Mouse (Mus musculus): ENCODE results near the gene Stk24. TPM values are rescaled to one million over a fixed set of nuclear protein-coding genes. Genes with fewer than 3 reads are reported as not detected.

Stk24 gene
- polyA plus RNA-seq (2015; fragmentation: Nextera tagmentation; extraction: Ambion mirVana), result 27.3 and 39.7 TPM in 2 replicates

- no peak; the same call in 1 of the 2 replicates for ATAC-seq
- Histone ChIP-seq H3K4me1 (ENCODE audit: control insufficient read depth, insufficient read depth, low read length) (peaks cover 19% of the 10 kb centered on the region), H3K4me2 (ENCODE audit: low read depth, low read length) (peak within 1 kb of the TSS; percentile 76), H3K4me3 (ENCODE audit: low read length) (peak within 1 kb of the TSS; percentile 96), H3K27me3 (replicated peaks; ENCODE audit: control insufficient read depth, insufficient read depth, low read length) (no peaks in the 10 kb centered on the region), H3K9me3 (ENCODE audit: control insufficient read depth, low read length) (no peaks in the 10 kb centered on the region), H3K9ac (ENCODE audit: low read depth, low read length) (peak within 1 kb of the TSS; percentile 98), H3K27ac (ENCODE audit: low read length) (peak within 1 kb of the TSS; percentile 96), H3K36me3 (ENCODE audit: control insufficient read depth, insufficient read depth, low read length) (no peaks in the 10 kb centered on the region)
- 7% methylated on average over 11 of the region's 11 CpGs for WGBS
Measured at GRCm38 (mm10) chr14:121379827-121380145, at the start of gene Stk24. Stk24 (minus strand) TSS chr14:121380011.

GRCm38 (mm10) chr14:121428148-121428547 is 48.3 kb upstream of the Stk24 start:
- Histone ChIP-seq H3K4me1 (ENCODE audit: control insufficient read depth, insufficient read depth, low read length) (peaks cover 6% of the 10 kb centered on the region; the same call in 1 of the 2 replicates), H3K27ac (ENCODE audit: low read length) (no peak overlapping the region), H3K4me2 (ENCODE audit: low read depth, low read length) (no peak overlapping the region), H3K36me3 (ENCODE audit: control insufficient read depth, insufficient read depth, low read length) (no peaks in the 10 kb centered on the region), H3K4me3 (ENCODE audit: low read length) (no peak overlapping the region), H3K9me3 (ENCODE audit: control insufficient read depth, low read length) (no peaks in the 10 kb centered on the region), H3K27me3 (replicated peaks; ENCODE audit: control insufficient read depth, insufficient read depth, low read length) (no peaks in the 10 kb centered on the region), H3K9ac (ENCODE audit: low read depth, low read length) (no peak overlapping the region)
- ATAC-seq, result no peak
- 92% methylated on average over 4 of the region's 4 CpGs for WGBS

- H3K36me3 ChIP-seq (ENCODE audit: control insufficient read depth, insufficient read depth, low read length), result no peaks in the 10 kb centered on the region
- H3K4me1 ChIP-seq (ENCODE audit: control insufficient read depth, insufficient read depth, low read length), result peaks cover 14% of the 10 kb centered on the region
- ATAC-seq, result no peak
- no peaks in the 10 kb centered on the region for H3K27me3 ChIP-seq (replicated peaks; ENCODE audit: control insufficient read depth, insufficient read depth, low read length)
- H3K4me2 ChIP-seq (ENCODE audit: low read depth, low read length), result no peak overlapping the region
- no peak overlapping the region for H3K4me3 ChIP-seq (ENCODE audit: low read length)
- H3K9ac ChIP-seq (ENCODE audit: low read depth, low read length), result no peak overlapping the region
- H3K27ac ChIP-seq (ENCODE audit: low read length), result no peak overlapping the region
- H3K9me3 ChIP-seq (ENCODE audit: control insufficient read depth, low read length), result no peaks in the 10 kb centered on the region
Measured at GRCm38 (mm10) chr14:121426743-121427142, 46.9 kb upstream of the Stk24 start.

GRCm38 (mm10) chr14:121425004-121425793 is 45.4 kb upstream of the Stk24 start:
- WGBS, result 69% methylated on average over 7 of the region's 7 CpGs
- no peak overlapping the region for H3K4me3 ChIP-seq (ENCODE audit: low read length)
- H3K4me2 ChIP-seq (ENCODE audit: low read depth, low read length), result no peak overlapping the region
- no peaks in the 10 kb centered on the region for H3K9me3 ChIP-seq (ENCODE audit: control insufficient read depth, low read length)
- no peaks in the 10 kb centered on the region for H3K27me3 ChIP-seq (replicated peaks; ENCODE audit: control insufficient read depth, insufficient read depth, low read length)
- H3K27ac ChIP-seq (ENCODE audit: low read length), result 0 out of 2 replicates have a peak overlapping the region, but pooled peaks have one; percentile 6
- H3K4me1 ChIP-seq (ENCODE audit: control insufficient read depth, insufficient read depth, low read length), result peaks cover 14% of the 10 kb centered on the region
- H3K36me3 ChIP-seq (ENCODE audit: control insufficient read depth, insufficient read depth, low read length), result no peaks in the 10 kb centered on the region
- no peak overlapping the region for H3K9ac ChIP-seq (ENCODE audit: low read depth, low read length)
- ATAC-seq, result peak; percentile 80

GRCm38 (mm10) chr14:121423341-121423751 is 43.5 kb upstream of the Stk24 start:
- H3K4me1 ChIP-seq (ENCODE audit: control insufficient read depth, insufficient read depth, low read length), result peaks cover 14% of the 10 kb centered on the region
- peak; percentile 75 for ATAC-seq
- H3K27ac ChIP-seq (ENCODE audit: low read length), result peak overlapping the region; percentile 60

GRCm38 (mm10) chr14:121422664-121423340 is 43.0 kb upstream of the Stk24 start:
- Histone ChIP-seq H3K9me3 (ENCODE audit: control insufficient read depth, low read length) (no peaks in the 10 kb centered on the region), H3K9ac (ENCODE audit: low read depth, low read length) (no peak overlapping the region; the same call in 1 of the 2 replicates), H3K4me2 (ENCODE audit: low read depth, low read length) (peak overlapping the region; percentile 34; the same call in 1 of the 2 replicates), H3K36me3 (ENCODE audit: control insufficient read depth, insufficient read depth, low read length) (no peaks in the 10 kb centered on the region), H3K4me1 (ENCODE audit: control insufficient read depth, insufficient read depth, low read length) (peaks cover 14% of the 10 kb centered on the region), H3K27me3 (replicated peaks; ENCODE audit: control insufficient read depth, insufficient read depth, low read length) (no peaks in the 10 kb centered on the region), H3K27ac (ENCODE audit: low read length) (peak overlapping the region; percentile 60), H3K4me3 (ENCODE audit: low read length) (no peak overlapping the region)
- WGBS, result 32% methylated on average over 4 of the region's 4 CpGs
- ATAC-seq, result peak; percentile 83

More at GRCm38 (mm10) chr14:121423341-121423751, 43.5 kb upstream of the Stk24 start:
- H3K4me2 ChIP-seq (ENCODE audit: low read depth, low read length), result no peak overlapping the region; the same call in 1 of the 2 replicates
- no peaks in the 10 kb centered on the region for H3K36me3 ChIP-seq (ENCODE audit: control insufficient read depth, insufficient read depth, low read length)
- H3K27me3 ChIP-seq (replicated peaks; ENCODE audit: control insufficient read depth, insufficient read depth, low read length), result no peaks in the 10 kb centered on the region
- H3K9ac ChIP-seq (ENCODE audit: low read depth, low read length), result no peak overlapping the region
- H3K4me3 ChIP-seq (ENCODE audit: low read length), result no peak overlapping the region
- H3K9me3 ChIP-seq (ENCODE audit: control insufficient read depth, low read length), result no peaks in the 10 kb centered on the region
- WGBS, result 38% methylated on average over 7 of the region's 7 CpGs

GRCm38 (mm10) chr14:121422000-121422399 is 42.2 kb upstream of the Stk24 start:
- H3K9ac ChIP-seq (ENCODE audit: low read depth, low read length), result no peak overlapping the region
- no peak overlapping the region for H3K4me2 ChIP-seq (ENCODE audit: low read depth, low read length)
- no peak overlapping the region for H3K27ac ChIP-seq (ENCODE audit: low read length)
- WGBS, result 95% methylated on average over 4 of the region's 4 CpGs
- no peak overlapping the region for H3K4me3 ChIP-seq (ENCODE audit: low read length)
- H3K9me3 ChIP-seq (ENCODE audit: control insufficient read depth, low read length), result no peaks in the 10 kb centered on the region
- H3K36me3 ChIP-seq (ENCODE audit: control insufficient read depth, insufficient read depth, low read length), result no peaks in the 10 kb centered on the region
- peaks cover 14% of the 10 kb centered on the region for H3K4me1 ChIP-seq (ENCODE audit: control insufficient read depth, insufficient read depth, low read length)
- H3K27me3 ChIP-seq (replicated peaks; ENCODE audit: control insufficient read depth, insufficient read depth, low read length), result no peaks in the 10 kb centered on the region
- no peak for ATAC-seq

GRCm38 (mm10) chr14:121417594-121417993 is 37.8 kb upstream of the Stk24 start:
- Histone ChIP-seq H3K27ac (ENCODE audit: low read length) (no peak overlapping the region), H3K36me3 (ENCODE audit: control insufficient read depth, insufficient read depth, low read length) (no peaks in the 10 kb centered on the region), H3K4me1 (ENCODE audit: control insufficient read depth, insufficient read depth, low read length) (peaks cover 4% of the 10 kb centered on the region; the same call in 1 of the 2 replicates), H3K27me3 (replicated peaks; ENCODE audit: control insufficient read depth, insufficient read depth, low read length) (no peaks in the 10 kb centered on the region), H3K4me3 (ENCODE audit: low read length) (no peak overlapping the region), H3K4me2 (ENCODE audit: low read depth, low read length) (no peak overlapping the region), H3K9ac (ENCODE audit: low read depth, low read length) (no peak overlapping the region), H3K9me3 (ENCODE audit: control insufficient read depth, low read length) (no peaks in the 10 kb centered on the region)
- ATAC-seq, result no peak
- 69% methylated on average over 5 of the region's 5 CpGs for WGBS

GRCm38 (mm10) chr14:121416626-121417319 is 37.0 kb upstream of the Stk24 start:
- no peak overlapping the region for H3K9ac ChIP-seq (ENCODE audit: low read depth, low read length)
- no peak for ATAC-seq
- no peaks in the 10 kb centered on the region for H3K4me1 ChIP-seq (ENCODE audit: control insufficient read depth, insufficient read depth, low read length)
- WGBS, result 86% methylated on average over 11 of the region's 12 CpGs
- H3K27me3 ChIP-seq (replicated peaks; ENCODE audit: control insufficient read depth, insufficient read depth, low read length), result no peaks in the 10 kb centered on the region
- no peaks in the 10 kb centered on the region for H3K36me3 ChIP-seq (ENCODE audit: control insufficient read depth, insufficient read depth, low read length)
- no peak overlapping the region for H3K27ac ChIP-seq (ENCODE audit: low read length)
- no peaks in the 10 kb centered on the region for H3K9me3 ChIP-seq (ENCODE audit: control insufficient read depth, low read length)
- H3K4me2 ChIP-seq (ENCODE audit: low read depth, low read length), result no peak overlapping the region
- no peak overlapping the region for H3K4me3 ChIP-seq (ENCODE audit: low read length)
